21 mouse cellular contexts compared by ENCODE assay signal in genomic region chr7:132763351-132763750, GRCm38 (mm10). TPM values are rescaled to one million over a fixed set of nuclear protein-coding genes. Genes with fewer than 3 reads are reported as not detected.
DNase-seq lines count a peak whose midpoint lies in the region; ATAC-seq and TF ChIP-seq lines count a peak whose summit lies in the region.
"Had no signal": no experiment of that assay in that cellular context is flagged by ENCODE, and none has a peak within 500 bp of the region (broad histone marks: within the 10 kb centered on the region; RNA-seq: fewer than 3 reads in every experiment).

No protein-coding gene starts in this region.

- no peak for DNase-seq in liver, embryonic 11.5 days (ENCODE audit: low spot score)
- DNase-seq in CH12.LX (ENCODE audit: extremely low read depth) = no peak
- DNase-seq in heart, postnatal 10 days = no peak
- DNase-seq: cerebellum, adult 9-11 months; gastrocnemius, postnatal 36 days; kidney, adult 2 months; kidney, postnatal 10 days; lung, adult 18-20 months; lung, postnatal 14 days; midbrain, embryonic 14.5 days had no signal

- peaks cover 30% of the 10 kb centered on the region for H3K36me3 ChIP-seq in intestine, postnatal 0 days (ENCODE audit: control insufficient read depth, insufficient read depth)
- H3K36me3 ChIP-seq in intestine, embryonic 15.5 days = no peaks in the 10 kb centered on the region
- peaks cover 90% of the 10 kb centered on the region for H3K36me3 ChIP-seq in liver, embryonic 12.5 days
- peaks cover 4% of the 10 kb centered on the region; the same call in 1 of the 2 replicates for H3K36me3 ChIP-seq in liver, embryonic 11.5 days (ENCODE audit: control insufficient read depth, insufficient read depth, low read length)
- peaks cover 25 to 57% of the 10 kb centered on the region in 2 experiments for H3K36me3 ChIP-seq in CH12.LX (replicated peaks in 1 of 2; ENCODE audit: control insufficient read depth in 1 of 2, insufficient read depth in 1 of 2, low read length in 1 of 2)

- TF ChIP-seq EP300 in CH12.LX (IDR thresholded peaks at IDR 0.05; ENCODE audit: low read length) = no peak

- no peak for TF ChIP-seq RAD21 in CH12.LX (IDR thresholded peaks at IDR 0.05; ENCODE audit: low read depth, low read length)

- TF ChIP-seq POLR2A in CH12.LX (IDR thresholded peaks at IDR 0.05; ENCODE audit: low read depth, low read length) = no peak

- peaks cover 33% of the 10 kb centered on the region for H3K4me1 ChIP-seq in intestine, postnatal 0 days (replicated peaks; ENCODE audit: control insufficient read depth, insufficient read depth, low read length)
- peaks cover 24% of the 10 kb centered on the region; the same call in 1 of the 2 replicates for H3K4me1 ChIP-seq in intestine, embryonic 15.5 days (replicated peaks)
- H3K4me1 ChIP-seq in liver, embryonic 12.5 days = peaks cover 53% of the 10 kb centered on the region
- peaks cover 29% of the 10 kb centered on the region for H3K4me1 ChIP-seq in liver, embryonic 11.5 days (replicated peaks; ENCODE audit: control insufficient read depth, insufficient read depth, low read length)
- peaks cover 60 to 97% of the 10 kb centered on the region in 2 experiments for H3K4me1 ChIP-seq in CH12.LX (ENCODE audit: control insufficient read depth in 1 of 2, insufficient read depth in 2 of 2)
- H3K4me1 ChIP-seq in brown adipose tissue, adult 24 weeks (ENCODE audit: control insufficient read depth, insufficient read depth, insufficient read length, low read length) = peaks cover 30% of the 10 kb centered on the region

- dilution Hi-C loops in CH12.LX (cut with MboI; ENCODE audit: extremely low pct_ligation_motif_present, extremely low pct_unique_long_range_greater_than_20kb, low sequenced_read_pairs) = no loop called here

- H3K27ac ChIP-seq in intestine, postnatal 0 days (ENCODE audit: low read depth, low read length) = peak overlapping the region; percentile 75; the same call in 1 of the 2 replicates
- H3K27ac ChIP-seq in intestine, embryonic 15.5 days = no peak overlapping the region
- 0 out of 2 replicates have a peak overlapping the region, but pooled peaks have one; percentile 22 for H3K27ac ChIP-seq in liver, embryonic 12.5 days
- H3K27ac ChIP-seq in liver, embryonic 11.5 days (ENCODE audit: low read depth, low read length) = no peak overlapping the region
- peak overlapping the region; percentile 97 for H3K27ac ChIP-seq in CH12.LX (ENCODE audit: insufficient read depth, low read depth)
- H3K27ac ChIP-seq in brown adipose tissue, adult 24 weeks (replicated peaks; ENCODE audit: low read depth, low read length) = peak overlapping the region; percentile 47; the same call in 1 of the 2 replicates
- H3K27ac ChIP-seq: embryonic facial prominence, embryonic 13.5 days; forebrain, embryonic 15.5 days; heart, embryonic 15.5 days; hindbrain, postnatal 0 days; neural tube, embryonic 13.5 days had no signal

- intact Hi-C loops in heart, postnatal 10 days (cut with DNase I) = no loop called here

- 92% methylated on average over 6 of the region's 6 CpGs for WGBS in intestine, postnatal 0 days
- 93% methylated on average over 6 of the region's 6 CpGs for WGBS in intestine, embryonic 15.5 days
- WGBS in liver, embryonic 12.5 days (ENCODE audit: insufficient replicate concordance) = 82% methylated on average over 6 of the region's 6 CpGs
- 95% methylated on average over 6 of the region's 6 CpGs for WGBS in liver, embryonic 11.5 days

- no peak overlapping the region for H3K9ac ChIP-seq in intestine, postnatal 0 days (ENCODE audit: low read depth, low read length)
- no peak overlapping the region for H3K9ac ChIP-seq in intestine, embryonic 15.5 days
- H3K9ac ChIP-seq in liver, embryonic 12.5 days = no peak overlapping the region
- H3K9ac ChIP-seq in liver, embryonic 11.5 days (ENCODE audit: low read depth, low read length) = no peak overlapping the region
- peak overlapping the region; percentile 59 for H3K9ac ChIP-seq in CH12.LX (ENCODE audit: insufficient read depth, low read depth)
- H3K9ac ChIP-seq: embryonic facial prominence, embryonic 13.5 days; forebrain, embryonic 15.5 days; heart, embryonic 15.5 days; neural tube, embryonic 13.5 days had no signal

- H3K27me3 ChIP-seq in intestine, postnatal 0 days (replicated peaks; ENCODE audit: control insufficient read depth, insufficient read depth, low read length) = no peaks in the 10 kb centered on the region
- no peaks in the 10 kb centered on the region for H3K27me3 ChIP-seq in intestine, embryonic 15.5 days (replicated peaks)
- H3K27me3 ChIP-seq in liver, embryonic 12.5 days (replicated peaks) = no peaks in the 10 kb centered on the region
- no peaks in the 10 kb centered on the region for H3K27me3 ChIP-seq in liver, embryonic 11.5 days (replicated peaks; ENCODE audit: control insufficient read depth, insufficient read depth, low read length)
- H3K27me3 ChIP-seq in CH12.LX (replicated peaks) = no peaks in the 10 kb centered on the region
- H3K27me3 ChIP-seq: embryonic facial prominence, embryonic 13.5 days; forebrain, embryonic 15.5 days; heart, embryonic 15.5 days; megakaryocyte, embryonic 14.5 days; neural tube, embryonic 13.5 days had no signal

- no peak overlapping the region for H3K4me3 ChIP-seq in intestine, postnatal 0 days (ENCODE audit: low read depth, low read length)
- no peak overlapping the region for H3K4me3 ChIP-seq in intestine, embryonic 15.5 days (replicated peaks)
- no peak overlapping the region for H3K4me3 ChIP-seq in liver, embryonic 12.5 days
- no peak overlapping the region for H3K4me3 ChIP-seq in liver, embryonic 11.5 days (ENCODE audit: low read depth, low read length)
- peak overlapping the region in 1 of 3 experiments; percentile 19 for H3K4me3 ChIP-seq in CH12.LX (replicated peaks in 1 of 3; ENCODE audit: low read depth in 2 of 3, low read length in 2 of 3, poor library complexity in 1 of 3)
- no peak overlapping the region for H3K4me3 ChIP-seq in brown adipose tissue, adult 24 weeks (ENCODE audit: insufficient read depth, low read depth, low read length)
- H3K4me3 ChIP-seq: embryonic facial prominence, embryonic 13.5 days; forebrain, embryonic 15.5 days; heart, embryonic 15.5 days; megakaryocyte, embryonic 14.5 days; neural tube, embryonic 13.5 days had no signal

- TF ChIP-seq CTCF in intestine, postnatal 0 days (IDR thresholded peaks at IDR 0.05; ENCODE audit: low read depth) = no peak
- no peak for TF ChIP-seq CTCF in CH12.LX (conservative IDR thresholded peaks at IDR 0.05 in 1 of 2, IDR thresholded peaks at IDR 0.05 in 1 of 2; ENCODE audit: low read depth in 2 of 2, low read length in 2 of 2)

- no peak for ATAC-seq in intestine, postnatal 0 days
- no peak for ATAC-seq in intestine, embryonic 15.5 days
- ATAC-seq in liver, embryonic 12.5 days = no peak
- no peak for ATAC-seq in liver, embryonic 11.5 days (replicated peaks; ENCODE audit: low FRiP score)
- ATAC-seq in erythroid progenitor cell, adult 5-6 weeks (replicated peaks; ENCODE audit: low FRiP score, poor library complexity, severe bottlenecking) = no peak
- ATAC-seq: forebrain, embryonic 15.5 days; hindbrain, postnatal 0 days had no signal

- H3K79me2 ChIP-seq in CH12.LX (replicated peaks; ENCODE audit: control insufficient read depth, extremely low read depth, insufficient read depth, poor library complexity, severe bottlenecking) = peaks cover 17% of the 10 kb centered on the region

- no peak overlapping the region for H3K4me2 ChIP-seq in intestine, postnatal 0 days (replicated peaks; ENCODE audit: low read depth)
- H3K4me2 ChIP-seq in intestine, embryonic 15.5 days (replicated peaks) = no peak overlapping the region
- H3K4me2 ChIP-seq in liver, embryonic 12.5 days = no peak overlapping the region
- H3K4me2 ChIP-seq in liver, embryonic 11.5 days = no peak overlapping the region
- H3K4me2 ChIP-seq in CH12.LX (ENCODE audit: insufficient read depth, low read depth, poor library complexity, severe bottlenecking) = no peak overlapping the region
- H3K4me2 ChIP-seq: embryonic facial prominence, embryonic 13.5 days; forebrain, embryonic 15.5 days; heart, embryonic 15.5 days; neural tube, embryonic 13.5 days had no signal

- in situ Hi-C loops in CH12.LX (cut with MboI; ENCODE audit: low pct_ligation_motif_present, low pct_unique_long_range_greater_than_20kb, low sequenced_read_pairs) = no loop called here

- H3K9me3 ChIP-seq in intestine, postnatal 0 days (ENCODE audit: control insufficient read depth) = no peaks in the 10 kb centered on the region
- H3K9me3 ChIP-seq in intestine, embryonic 15.5 days = no peaks in the 10 kb centered on the region
- H3K9me3 ChIP-seq in liver, embryonic 12.5 days (replicated peaks) = no peaks in the 10 kb centered on the region
- no peaks in the 10 kb centered on the region for H3K9me3 ChIP-seq in liver, embryonic 11.5 days (ENCODE audit: control insufficient read depth, low read length)
- H3K9me3 ChIP-seq in CH12.LX (replicated peaks; ENCODE audit: low read length) = no peaks in the 10 kb centered on the region
- H3K9me3 ChIP-seq: embryonic facial prominence, embryonic 13.5 days; forebrain, embryonic 15.5 days; heart, embryonic 15.5 days; megakaryocyte, embryonic 14.5 days; neural tube, embryonic 13.5 days had no signal

TF ChIP-seq in CH12.LX, 34 proteins besides CTCF, POLR2A, EP300 and RAD21 (continues in another document):
- TF ChIP-seq HCFC1 (IDR thresholded peaks at IDR 0.05; ENCODE audit: low read depth, low read length) (no peak), USF1 (IDR thresholded peaks at IDR 0.05; ENCODE audit: low read depth, low read length) (no peak), MYC (IDR thresholded peaks at IDR 0.05; ENCODE audit: low read depth, low read length) (no peak), JUND (conservative IDR thresholded peaks at IDR 0.05; ENCODE audit: low read depth, low read length) (no peak), NRF1 (IDR thresholded peaks at IDR 0.05; ENCODE audit: low read depth, low read length) (no peak), ETS1 (conservative IDR thresholded peaks at IDR 0.05; ENCODE audit: low read depth, low read length) (no peak), TCF12 (IDR thresholded peaks at IDR 0.05; ENCODE audit: low read depth, low read length) (no peak), ZMIZ1 (IDR thresholded peaks at IDR 0.05; ENCODE audit: low read depth, low read length) (no peak)

RNA-seq across cellular contexts. Expression of gene Fam53b, which starts 50.3 kb away (rescaled TPM):
- polyA plus RNA-seq in intestine, postnatal 0 days (2015; fragmentation: Nextera tagmentation; extraction: Ambion mirVana) = 13.5 and 17.3 TPM in 2 replicates
- 17.9 and 19.1 TPM in 2 replicates for polyA plus RNA-seq in intestine, embryonic 15.5 days (2015; fragmentation: Nextera tagmentation; extraction: Ambion mirVana)
- 27.2 and 28.8 TPM in 2 replicates for polyA plus RNA-seq in liver, embryonic 12.5 days (2016; fragmentation: Nextera tagmentation; extraction: Ambion mirVana)
- 20.1 and 20.4 TPM in 2 replicates for polyA plus RNA-seq in liver, embryonic 11.5 days (2014; fragmentation: Nextera tagmentation; extraction: Ambion mirVana)
- 21.8 and 22.1 TPM in 2 replicates for total RNA-seq in CH12.LX (2012; rRNA removed)
- 14.4 and 15.6 TPM in 2 replicates for total RNA-seq in CH12.LX (2014; rRNA removed)
- 25.0 and 30.9 TPM in 2 replicates for polyA plus RNA-seq in CH12.LX (2012; ENCODE audit: insufficient read length, low read depth)
- 44.1 and 50.2 TPM in 2 replicates for polyA plus RNA-seq in brown adipose tissue, adult 24 weeks (2012; ENCODE audit: insufficient read depth, insufficient read length, missing spikeins)
- 241 and 246 TPM in 2 replicates for total RNA-seq in erythroid progenitor cell, adult 5-6 weeks (2015; ENCODE audit: low replicate concordance)
- 163 and 208 TPM in 2 replicates for total RNA-seq in erythroid progenitor cell, adult 5-6 weeks (2017; ENCODE audit: low replicate concordance)
- total RNA-seq in heart, postnatal 10 days (2021) = 10 to 100 TPM; 35.5 to 46.0 TPM

Comparison
In these comparisons a context has a peak if more than half of its experiments do, and no peak if none do; other contexts are left out.
1. H3K27ac ChIP-seq: peak in intestine, postnatal 0 days (single experiment), liver, embryonic 12.5 days (single experiment), CH12.LX (single experiment) and brown adipose tissue, adult 24 weeks (single experiment); none in intestine, embryonic 15.5 days (single experiment) and liver, embryonic 11.5 days (single experiment).